Mouse (Mus musculus): ENCODE data around the gene Tsen54.

Gene Tsen54

GRCm38 (mm10) chr11:115805005-115805404 is 9.5 kb upstream of the Tsen54 start:
- DNase-seq: no peak

GRCm38 (mm10) chr11:115806154-115806553 is 8.4 kb upstream of the Tsen54 start:
- DNase-seq: no peak

- DNase-seq: no peak
These were observed 7.2 kb upstream of the Tsen54 start for GRCm38 (mm10) chr11:115807306-115807705.

GRCm38 (mm10) chr11:115807971-115808370 is 6.6 kb upstream of the Tsen54 start:
- no peak for DNase-seq

GRCm38 (mm10) chr11:115808696-115809310 is 5.7 kb upstream of the Tsen54 start:
- no peak for DNase-seq

GRCm38 (mm10) chr11:115809311-115809781 is 5.2 kb upstream of the Tsen54 start:
- DNase-seq: peak; percentile 76

- DNase-seq: peak; percentile 84
These were observed 4.1 kb upstream of the Tsen54 start for GRCm38 (mm10) chr11:115810377-115810776.

GRCm38 (mm10) chr11:115811381-115812093 is 3.0 kb upstream of the Tsen54 start:
- no peak for DNase-seq

- peak; percentile 65 for DNase-seq
These were observed 2.4 kb upstream of the Tsen54 start for GRCm38 (mm10) chr11:115812095-115812494.

- no peak for DNase-seq
These were observed 1.7 kb upstream of the Tsen54 start for GRCm38 (mm10) chr11:115812533-115813420.

- DNase-seq: peak; percentile 97
These were observed 822 bp upstream of the Tsen54 start, which contains the start of gene Caskin2 for GRCm38 (mm10) chr11:115813507-115814296. TSS of gene Caskin2 (minus strand) at chr11:115813639.

GRCm38 (mm10) chr11:115817331-115817730 is 2.8 kb downstream of the Tsen54 start:
- no peak for DNase-seq

- DNase-seq: peak; percentile 58
These were observed 5.5 kb downstream of the Tsen54 start for GRCm38 (mm10) chr11:115819915-115820623.

GRCm38 (mm10) chr11:115821001-115821400 is 6.5 kb downstream of the Tsen54 start:
- DNase-seq: no peak

- DNase-seq: peak; percentile 95
These were observed 9.5 kb downstream of the Tsen54 start, which contains the start of gene Llgl2 for GRCm38 (mm10) chr11:115823774-115824740. TSS of gene Llgl2 (plus strand) at chr11:115824049.

GRCm38 (mm10) chr11:115824813-115825212 is 10.3 kb downstream of the Tsen54 start:
- DNase-seq: no peak

GRCm38 (mm10) chr11:115826487-115826886 is 12.0 kb downstream of the Tsen54 start:
- no peak for DNase-seq

- no peak for DNase-seq
These were observed 13.1 kb downstream of the Tsen54 start for GRCm38 (mm10) chr11:115827624-115828023.

GRCm38 (mm10) chr11:115829036-115829435 is 14.5 kb downstream of the Tsen54 start:
- no peak for DNase-seq
